Mouse (Mus musculus): ENCODE measurements around the gene Anp32a.

- TF ChIP-seq CTCF (IDR thresholded peaks at IDR 0.05; ENCODE audit: insufficient read depth, low read length): no peak
- no peak for TF ChIP-seq POLR2A (IDR thresholded peaks at IDR 0.05; ENCODE audit: borderline replicate concordance, extremely low read depth, low read depth, low read length)
Observed at GRCm38 (mm10) chr9:62426021-62426420, 84.9 kb downstream of the Anp32a start.
